Comparison of ENCODE assay signal across 8 mouse cellular contexts in the genomic region with DNA sequence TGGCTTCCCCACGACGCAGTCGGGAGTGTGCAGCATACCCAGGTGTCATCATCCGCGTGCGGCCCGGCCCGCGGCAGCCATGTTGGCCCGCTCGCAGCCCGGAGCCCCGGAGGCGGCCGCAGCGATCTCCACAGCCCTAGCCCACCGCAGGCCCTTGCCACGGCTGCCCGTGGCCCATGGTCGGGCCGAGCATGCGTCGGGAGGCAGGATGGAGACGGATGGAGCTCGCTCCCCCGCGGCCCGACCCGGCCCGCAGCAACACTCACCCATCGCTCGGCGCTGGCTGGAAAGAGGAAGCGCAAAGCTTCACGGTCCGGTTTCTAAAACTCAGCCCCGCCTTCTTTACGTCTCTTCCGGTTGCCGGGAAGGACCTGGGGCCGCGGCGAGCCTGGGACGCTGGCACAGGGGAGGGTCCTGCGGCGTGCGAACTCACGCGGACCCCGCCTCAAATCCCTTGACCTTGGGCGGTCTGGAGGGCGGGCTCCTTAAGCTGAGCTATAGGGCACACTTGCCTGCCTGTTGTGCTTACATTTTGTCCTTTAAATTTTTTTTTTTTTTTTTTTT. TPM values are rescaled to one million over a fixed set of nuclear protein-coding genes. Genes with fewer than 3 reads are reported as not detected.
DNase-seq lines count a peak whose midpoint lies in the region; ATAC-seq and TF ChIP-seq lines count a peak whose summit lies in the region.

Rps8 (minus strand) TSS at position 452 of the 564 bp plus-strand sequence.

- no peak for TF ChIP-seq RAD21 in MEL (IDR thresholded peaks at IDR 0.05; ENCODE audit: low read depth, low read length)

- peak within 1 kb of the TSS; percentile 99 for H3K9ac ChIP-seq in MEL (ENCODE audit: control insufficient read depth, low read depth, low read length, poor library complexity, severe bottlenecking)
- peak within 1 kb of the TSS; percentile 97 for H3K9ac ChIP-seq in forebrain, postnatal 0 days
- H3K9ac ChIP-seq in lung, postnatal 0 days (replicated peaks; ENCODE audit: low read depth): peak within 1 kb of the TSS; percentile 97

- peak within 1 kb of the TSS; percentile 83 for H3K4me2 ChIP-seq in forebrain, postnatal 0 days (ENCODE audit: low read depth)
- peak within 1 kb of the TSS; percentile 87 for H3K4me2 ChIP-seq in lung, postnatal 0 days (replicated peaks; ENCODE audit: low read depth, low read length)

- H3K9me3 ChIP-seq in MEL (replicated peaks; ENCODE audit: insufficient read depth, low read length): no peaks in the 10 kb centered on the region
- H3K9me3 ChIP-seq in forebrain, postnatal 0 days (ENCODE audit: low read length): no peaks in the 10 kb centered on the region
- H3K9me3 ChIP-seq in lung, postnatal 0 days (ENCODE audit: low read length): no peaks in the 10 kb centered on the region

- peak within 1 kb of the TSS; percentile 63 to 97 for H3K4me3 ChIP-seq in MEL (ENCODE audit: control insufficient read depth in 1 of 2, insufficient read depth in 1 of 2, low read depth in 2 of 2, low read length in 2 of 2)
- H3K4me3 ChIP-seq in forebrain, postnatal 0 days (ENCODE audit: low read depth, low read length): peak within 1 kb of the TSS; percentile 96
- peak within 1 kb of the TSS; percentile 94 for H3K4me3 ChIP-seq in lung, postnatal 0 days (ENCODE audit: low read depth, low read length)

- no peak for TF ChIP-seq CTCF in MEL (IDR thresholded peaks at IDR 0.05 in 2 of 3, conservative IDR thresholded peaks at IDR 0.05 in 1 of 3; ENCODE audit: control insufficient read depth in 1 of 3, insufficient read depth in 1 of 3, low read depth in 2 of 3, low read length in 3 of 3, poor library complexity in 1 of 3, severe bottlenecking in 1 of 3)
- no peak for TF ChIP-seq CTCF in forebrain, postnatal 0 days (IDR thresholded peaks at IDR 0.05; ENCODE audit: low read depth)
- no peak for TF ChIP-seq CTCF in lung, postnatal 0 days (IDR thresholded peaks at IDR 0.05)

- under 1% methylated on average over 50 of the region's 52 CpGs for WGBS in forebrain, postnatal 0 days
- under 1% methylated on average over 37 of the region's 52 CpGs for WGBS in lung, postnatal 0 days

- peak; percentile 92 to 96 for TF ChIP-seq POLR2A in MEL (IDR thresholded peaks at IDR 0.05; ENCODE audit: control insufficient read depth in 1 of 2, insufficient read depth in 1 of 2, low read depth in 1 of 2, low read length in 2 of 2, poor library complexity in 1 of 2)

- ATAC-seq in forebrain, postnatal 0 days: peak; percentile 94
- peak; percentile 94 for ATAC-seq in lung, postnatal 0 days

- DNase-seq in MEL (ENCODE audit: low read depth, low spot score): peak; percentile 94
- DNase-seq in cerebellum, adult 18-20 months: peak; percentile 89
- DNase-seq in forebrain, postnatal 0 days: peak; percentile 92
- peak; percentile 88 for DNase-seq in heart, postnatal 4 days
- DNase-seq in layer of hippocampus, adult 9-11 months: peak; percentile 89
- DNase-seq in lung, postnatal 0 days (ENCODE audit: low spot score): peak; percentile 96
- peak; percentile 74 for DNase-seq in ovary, postnatal 14 days (ENCODE audit: low spot score)
- DNase-seq in thymus, postnatal 14 days: peak; percentile 86

- TF ChIP-seq EP300 in MEL (IDR thresholded peaks at IDR 0.05; ENCODE audit: low read depth in 1 of 2, low read length in 2 of 2): no peak
- TF ChIP-seq EP300 in lung, postnatal 0 days (IDR thresholded peaks at IDR 0.05): no peak

- peaks cover 0 to 18% of the 10 kb centered on the region in 2 experiments; a peak in 2 of 4 replicates for H3K4me1 ChIP-seq in MEL (ENCODE audit: control insufficient read depth in 1 of 2, insufficient read depth in 2 of 2, low read length in 2 of 2)
- H3K4me1 ChIP-seq in forebrain, postnatal 0 days (ENCODE audit: insufficient read depth): no peaks in the 10 kb centered on the region
- H3K4me1 ChIP-seq in lung, postnatal 0 days (ENCODE audit: insufficient read depth, low read depth, low read length): no peaks in the 10 kb centered on the region

- H3K27me3 ChIP-seq in MEL (ENCODE audit: control insufficient read depth in 1 of 2, insufficient read depth in 2 of 2, low read length in 2 of 2): no peaks in the 10 kb centered on the region
- no peaks in the 10 kb centered on the region for H3K27me3 ChIP-seq in forebrain, postnatal 0 days (ENCODE audit: insufficient read depth, low read length)
- H3K27me3 ChIP-seq in lung, postnatal 0 days (replicated peaks; ENCODE audit: insufficient read depth, low read length): no peaks in the 10 kb centered on the region

- H3K27ac ChIP-seq in MEL (ENCODE audit: control insufficient read depth, low read depth, low read length): peak within 1 kb of the TSS; percentile 74
- peak within 1 kb of the TSS; percentile 93 for H3K27ac ChIP-seq in forebrain, postnatal 0 days (ENCODE audit: low read depth, low read length)
- peak within 1 kb of the TSS; percentile 92 for H3K27ac ChIP-seq in lung, postnatal 0 days (ENCODE audit: low read length)

- H3K79me2 ChIP-seq in MEL (ENCODE audit: control insufficient read depth, insufficient read depth, low read length, poor library complexity): peaks cover 38% of the 10 kb centered on the region

- H3K36me3 ChIP-seq in MEL (ENCODE audit: control insufficient read depth in 1 of 2, insufficient read depth in 2 of 2, low read length in 2 of 2): peaks cover 16 to 19% of the 10 kb centered on the region in 2 experiments
- H3K36me3 ChIP-seq in forebrain, postnatal 0 days (ENCODE audit: insufficient read depth): peaks cover 32% of the 10 kb centered on the region
- H3K36me3 ChIP-seq in lung, postnatal 0 days (ENCODE audit: insufficient read depth, low read length): peaks cover 28% of the 10 kb centered on the region

TF ChIP-seq in MEL, 35 proteins besides CTCF, POLR2A, EP300 and RAD21:
- TF ChIP-seq ELF1 (IDR thresholded peaks at IDR 0.05; ENCODE audit: low read depth, low read length): peak; percentile 77
- 0 out of 2 replicates have a peak, but pooled peaks have one; percentile 6 for TF ChIP-seq CHD1 (IDR thresholded peaks at IDR 0.05; ENCODE audit: low read depth, low read length)
- no peak for TF ChIP-seq CHD2 (IDR thresholded peaks at IDR 0.05; ENCODE audit: low read length)
- no peak for TF ChIP-seq RCOR1 (IDR thresholded peaks at IDR 0.05; ENCODE audit: low read depth, low read length)
- TF ChIP-seq SMC3 (IDR thresholded peaks at IDR 0.05; ENCODE audit: low read depth, low read length): no peak
- TF ChIP-seq HCFC1 (IDR thresholded peaks at IDR 0.05; ENCODE audit: low read depth, low read length): peak; percentile 81
- peak; percentile 84 for TF ChIP-seq TCF12 (IDR thresholded peaks at IDR 0.05; ENCODE audit: low read depth, low read length)
- peak; percentile 57 for TF ChIP-seq MXI1 (IDR thresholded peaks at IDR 0.05; ENCODE audit: low read depth, low read length)
- TF ChIP-seq POLR2AphosphoS2 (IDR thresholded peaks at IDR 0.05; ENCODE audit: low read length): peak; percentile 93
- TF ChIP-seq ZNF384 (IDR thresholded peaks at IDR 0.05; ENCODE audit: low read depth, low read length): peak; percentile 78
- TF ChIP-seq E2F4 (IDR thresholded peaks at IDR 0.05; ENCODE audit: borderline replicate concordance, low read depth, low read length): no peak
- peak; percentile 84 for TF ChIP-seq MAX (IDR thresholded peaks at IDR 0.05; ENCODE audit: low read length)
- no peak for TF ChIP-seq TAL1 (IDR thresholded peaks at IDR 0.05; ENCODE audit: low read length)
- TF ChIP-seq NELFE (IDR thresholded peaks at IDR 0.05; ENCODE audit: low read depth, low read length): peak; percentile 98
- TF ChIP-seq KAT2A (conservative IDR thresholded peaks at IDR 0.05; ENCODE audit: low read depth, low read length): peak; percentile 69
- peak; percentile 97 for TF ChIP-seq ZMIZ1 (IDR thresholded peaks at IDR 0.05; ENCODE audit: low read depth, low read length)
- TF ChIP-seq ZKSCAN1 (IDR thresholded peaks at IDR 0.05; ENCODE audit: low read depth, low read length): no peak
- TF ChIP-seq GATA1 (IDR thresholded peaks at IDR 0.05; ENCODE audit: low read depth, low read length): no peak
- peak; percentile 89 for TF ChIP-seq TBP (IDR thresholded peaks at IDR 0.05; ENCODE audit: low read depth, low read length)
- peak; percentile 53; the same call in 1 of the 2 replicates for TF ChIP-seq POLR2AphosphoS5 (IDR thresholded peaks at IDR 0.05; ENCODE audit: borderline replicate concordance, low read depth, low read length)
- no peak for TF ChIP-seq USF2 (IDR thresholded peaks at IDR 0.05; ENCODE audit: borderline replicate concordance in 1 of 2, insufficient read depth in 1 of 2, low read depth in 1 of 2, low read length in 2 of 2)
- TF ChIP-seq MYC (IDR thresholded peaks at IDR 0.05; ENCODE audit: low read depth, low read length): peak; percentile 79
TF ChIP-seq in MEL: peak in this region for 14.

RNA-seq across cellular contexts. Expression of gene Rps8, which starts in this region (rescaled TPM):
- total RNA-seq in MEL (2012; rRNA removed): 4,560 and 5,186 TPM in 2 replicates
- polyA plus RNA-seq in MEL (2012; ENCODE audit: insufficient read depth in 1 of 2, insufficient read length in 2 of 2, low read depth in 1 of 2, low replicate concordance in 2 of 2, missing spikeins in 1 of 2): 1,000 to 10,000 TPM; 1,132 to 1,156 TPM
- total RNA-seq in forebrain, postnatal 0 days (2014; rRNA removed): 784 and 1,295 TPM in 2 replicates
- 481 and 630 TPM in 2 replicates for polyA plus RNA-seq in forebrain, postnatal 0 days (2015; fragmentation: Nextera tagmentation; extraction: Ambion mirVana)
- 100 to 1,000 TPM; 952 to 961 TPM for total RNA-seq in heart, postnatal 4 days (2021)
- 633 and 681 TPM in 2 replicates for polyA plus RNA-seq in lung, postnatal 0 days (2015; fragmentation: Nextera tagmentation; extraction: Ambion mirVana)

Comparison
In these comparisons a context has a peak if more than half of its experiments do, and no peak if none do; other contexts are left out.
1. Peak in every context shown above with its lines: DNase-seq, ATAC-seq, H3K4me3 ChIP-seq and H3K27ac ChIP-seq.